Mouse (Mus musculus): ENCODE data around the gene Hist1h1c. TPM values are rescaled to one million over a fixed set of nuclear protein-coding genes. Genes with fewer than 3 reads are reported as not detected.
"Not testable (repeated sequence)": the region's sequence is repeated elsewhere in the genome, so short reads cannot be mapped to it uniquely, and the experiment has no call there.

The Hist1h1c gene
- total RNA-seq, 1 experiment from 2014 or later: 753 TPM

GRCm38 (mm10) chr13:23759251-23759771 lies 20.7 kb downstream of the Hist1h1c start:
- no peak for ATAC-seq (replicated peaks; ENCODE audit: low read depth, poor library complexity, severe bottlenecking)

GRCm38 (mm10) chr13:23759916-23760239 lies 21.3 kb downstream of the Hist1h1c start:
- no peak for ATAC-seq (replicated peaks; ENCODE audit: low read depth, poor library complexity, severe bottlenecking)

- ATAC-seq (replicated peaks; ENCODE audit: low read depth, poor library complexity, severe bottlenecking): no peak
Measured at GRCm38 (mm10) chr13:23760240-23760971, 21.8 kb downstream of the Hist1h1c start.

- ATAC-seq (replicated peaks; ENCODE audit: low read depth, poor library complexity, severe bottlenecking): peak; percentile 31
Measured at GRCm38 (mm10) chr13:23760972-23761864, 22.6 kb downstream of the Hist1h1c start, which contains the start of gene Hist1h4a. Gene Hist1h4a (minus strand): TSS chr13:23761230.

- ATAC-seq (replicated peaks; ENCODE audit: low read depth, poor library complexity, severe bottlenecking): peak; percentile 39
Measured at GRCm38 (mm10) chr13:23761871-23762821, 23.5 kb downstream of the Hist1h1c start, which contains the start of gene Hist1h3a. Gene Hist1h3a (minus strand): TSS chr13:23762386.

GRCm38 (mm10) chr13:23763242-23763585 lies 24.6 kb downstream of the Hist1h1c start:
- ATAC-seq (replicated peaks; ENCODE audit: low read depth, poor library complexity, severe bottlenecking): no peak

- peak; percentile 45 for ATAC-seq (replicated peaks; ENCODE audit: low read depth, poor library complexity, severe bottlenecking)
Measured at GRCm38 (mm10) chr13:23763586-23764323, 25.1 kb downstream of the Hist1h1c start, which contains the start of gene Hist1h1a. Gene Hist1h1a (plus strand): TSS chr13:23763666.

GRCm38 (mm10) chr13:23764324-23765171 lies 25.9 kb downstream of the Hist1h1c start:
- no peak for ATAC-seq (replicated peaks; ENCODE audit: low read depth, poor library complexity, severe bottlenecking)

GRCm38 (mm10) chr13:23765172-23765513 lies 26.5 kb downstream of the Hist1h1c start:
- no peak for ATAC-seq (replicated peaks; ENCODE audit: low read depth, poor library complexity, severe bottlenecking)

GRCm38 (mm10) chr13:23766772-23767171 lies 28.2 kb downstream of the Hist1h1c start:
- ATAC-seq (replicated peaks; ENCODE audit: low read depth, poor library complexity, severe bottlenecking): no peak

- ATAC-seq (replicated peaks; ENCODE audit: low read depth, poor library complexity, severe bottlenecking): peak; percentile 52
Measured at GRCm38 (mm10) chr13:23768834-23769397, 30.3 kb downstream of the Hist1h1c start.

- ATAC-seq (replicated peaks; ENCODE audit: low read depth, poor library complexity, severe bottlenecking): not testable (repeated sequence)
Measured at GRCm38 (mm10) chr13:23769613-23770012, 31.0 kb downstream of the Hist1h1c start, which contains the start of gene Trim38. Gene Trim38 (plus strand): TSS chr13:23769913.

- peak; percentile 80 for ATAC-seq (replicated peaks; ENCODE audit: low read depth, poor library complexity, severe bottlenecking)
Measured at GRCm38 (mm10) chr13:23772561-23773313, 34.1 kb downstream of the Hist1h1c start.

- ATAC-seq (replicated peaks; ENCODE audit: low read depth, poor library complexity, severe bottlenecking): no peak
Measured at GRCm38 (mm10) chr13:23778339-23778738, 39.7 kb downstream of the Hist1h1c start.

- ATAC-seq (replicated peaks; ENCODE audit: low read depth, poor library complexity, severe bottlenecking): no peak
Measured at GRCm38 (mm10) chr13:23779025-23779424, 40.4 kb downstream of the Hist1h1c start.
